Mouse (Mus musculus) regulatory T cell (primary cell): ENCODE results near the gene Adamts4.
"Not testable (repeated sequence)": the region's sequence is repeated elsewhere in the genome, so short reads cannot be mapped to it uniquely, and the experiment has no call there.

Experiments used
- in situ Hi-C: fragments of 300-600 bp; cut with MboI, MseI; formaldehyde crosslinking; loops from one replicate; pipeline ENCODE4 v1.15.1; 2025; ENCODE audit warnings: high pct_unique_total_duplicates

Gene Adamts4

DNA sequence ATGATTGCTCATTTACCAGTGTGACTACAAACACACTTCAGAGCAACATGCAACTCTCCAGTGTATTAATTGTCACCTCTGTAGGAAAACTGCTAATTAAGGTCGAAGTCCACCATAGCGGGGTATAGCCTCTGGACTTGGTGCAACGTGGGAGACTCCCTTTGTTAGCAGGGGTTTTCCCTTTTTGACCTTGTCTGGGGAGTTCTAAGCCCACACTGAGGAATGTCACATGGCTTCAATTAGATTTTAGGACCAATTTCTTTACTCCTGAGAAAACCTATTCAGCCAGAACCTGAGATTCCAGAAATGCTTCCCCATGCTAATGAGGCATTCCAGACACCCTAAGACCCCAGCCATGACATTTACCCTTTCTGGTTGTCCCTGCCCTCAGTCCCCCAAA, 20.0 kb upstream of the Adamts4 start:
- in situ Hi-C loops = no loop called here

DNA sequence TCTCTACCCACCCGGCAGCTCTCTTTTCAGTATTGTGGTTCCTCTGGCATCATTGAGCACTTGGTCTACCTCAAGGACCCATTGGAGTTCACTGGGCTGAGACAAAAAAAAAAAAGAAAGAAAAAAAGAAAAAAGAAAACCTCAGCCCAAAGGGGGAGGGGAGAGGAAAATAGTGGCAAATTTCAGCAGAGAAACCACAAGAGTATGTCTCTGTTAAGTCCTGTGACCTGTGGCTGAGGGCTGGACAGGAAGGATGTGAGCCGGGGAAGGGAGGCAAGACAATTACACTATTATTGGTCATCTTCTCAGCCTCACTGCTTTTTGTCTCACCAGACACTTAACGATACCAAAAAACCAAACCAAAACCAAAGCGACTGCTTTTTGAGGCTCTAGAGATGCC, 18.4 kb upstream of the Adamts4 start:
- in situ Hi-C loops = no loop called here

DNA sequence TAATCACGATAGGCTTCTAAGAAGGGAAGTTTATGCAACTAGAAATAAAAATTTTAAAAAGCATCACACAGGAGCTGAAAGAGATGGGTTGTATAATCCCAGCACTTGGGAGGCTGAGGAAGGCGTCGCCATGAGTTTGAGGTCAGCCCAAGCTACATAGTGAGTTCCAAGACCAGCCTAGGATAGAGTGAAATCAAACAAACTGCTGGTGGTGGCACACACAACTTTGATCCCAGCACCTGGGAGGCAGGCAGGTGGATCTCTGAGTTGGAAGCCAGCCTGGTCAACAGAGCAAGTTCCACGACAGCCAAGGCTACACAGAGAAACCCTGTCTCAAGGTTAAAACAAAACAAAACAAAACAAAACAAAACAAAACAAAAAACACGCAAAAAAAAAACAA, 17.9 kb upstream of the Adamts4 start:
- in situ Hi-C loops = no loop called here

DNA sequence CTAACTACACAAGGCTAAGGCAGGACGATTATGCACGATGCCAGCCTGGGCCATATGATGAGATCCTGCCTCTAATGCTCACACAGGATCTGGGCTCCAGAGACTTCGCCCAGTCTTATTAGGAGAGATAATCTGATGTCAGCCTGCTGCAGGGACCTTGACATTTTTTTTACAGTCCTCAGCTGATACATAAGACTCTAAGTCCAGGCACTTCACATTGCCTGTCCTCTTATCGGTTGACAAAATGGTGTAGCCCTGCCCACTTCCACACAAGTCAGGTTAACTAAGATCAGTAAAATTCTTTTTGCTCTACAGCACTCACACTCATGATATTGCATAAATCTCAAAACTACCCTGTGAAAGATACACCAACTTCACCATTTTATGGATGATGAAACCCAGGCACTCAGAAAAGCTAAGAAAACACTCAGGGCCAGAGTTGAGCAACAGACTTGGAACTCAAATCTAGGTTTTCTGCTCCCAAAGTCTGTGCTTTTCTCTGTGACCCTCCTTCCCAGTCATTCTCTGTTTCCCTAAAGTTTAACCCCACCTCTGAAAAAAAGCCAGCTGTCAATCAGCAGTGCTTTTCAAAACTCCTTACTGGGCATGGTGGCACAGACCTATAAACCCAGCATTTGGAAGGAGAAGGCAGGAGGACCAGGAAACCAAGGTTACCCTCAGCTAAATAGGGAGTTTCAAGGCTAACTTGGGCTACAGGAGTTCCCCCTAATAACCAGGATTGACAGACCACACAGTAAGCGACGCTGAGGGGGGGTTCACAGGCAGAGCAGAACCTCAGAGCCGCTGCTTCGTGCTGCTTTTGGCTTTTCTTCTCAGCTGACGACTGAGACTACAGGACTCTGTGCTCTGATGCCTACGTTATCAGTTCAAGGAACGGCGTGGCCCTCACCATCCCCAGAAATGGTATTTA, 17.2 kb upstream of the Adamts4 start:
- in situ Hi-C loops = no loop called here

DNA sequence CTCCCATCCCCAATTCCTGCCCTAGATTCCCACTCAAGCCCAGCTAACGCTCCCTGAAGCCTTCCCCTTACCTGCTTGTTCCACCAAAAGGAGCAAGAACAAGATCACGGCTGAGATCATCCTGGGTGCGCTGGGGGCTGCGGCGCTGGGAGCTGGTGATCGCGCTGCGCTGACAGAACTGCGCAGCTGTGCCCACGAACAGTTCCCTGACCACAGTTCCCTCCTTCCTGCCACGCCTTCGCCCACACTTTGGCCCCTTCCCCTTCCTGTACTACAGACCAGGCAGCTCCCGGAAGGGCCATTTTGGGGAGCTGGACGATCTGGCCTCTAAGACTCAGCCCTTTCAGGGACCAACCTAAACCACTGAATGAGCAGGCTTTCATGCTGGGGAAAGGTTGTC, 16.1 kb upstream of the Adamts4 start, which contains the start of gene Fcer1g:
TSS of gene Fcer1g (minus strand) at position 240 of the 400 bp plus-strand sequence.
- in situ Hi-C loops = no loop called here

GRCm38 (mm10) chr1:171234538-171234937, 15.7 kb upstream of the Adamts4 start:
- in situ Hi-C loops = no loop called here

DNA sequence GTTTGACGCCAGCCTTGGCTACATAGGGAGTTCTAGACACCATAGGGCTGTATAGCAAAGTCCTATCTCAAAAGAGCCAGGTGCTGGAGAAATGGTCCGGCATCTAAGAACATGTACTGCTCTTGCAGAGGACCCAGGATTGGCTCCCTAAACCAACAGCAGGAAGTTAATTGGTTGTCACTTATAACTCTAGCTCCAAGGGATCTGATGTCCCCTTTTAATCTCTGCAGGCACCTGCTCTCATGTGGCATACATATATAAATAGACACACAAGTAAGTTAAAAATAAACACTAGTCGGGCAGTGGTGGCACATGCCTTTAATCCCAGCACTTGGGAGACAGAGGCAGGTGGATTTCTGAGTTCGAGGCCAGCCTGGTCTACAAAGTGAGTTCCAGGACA, 14.4 kb upstream of the Adamts4 start:
- in situ Hi-C loops = no loop called here

GRCm38 (mm10) chr1:171237438-171237837, 12.8 kb upstream of the Adamts4 start:
- in situ Hi-C loops = no loop called here

- in situ Hi-C loops = no loop called here
Observed at GRCm38 (mm10) chr1:171238463-171238862, 11.8 kb upstream of the Adamts4 start.

DNA sequence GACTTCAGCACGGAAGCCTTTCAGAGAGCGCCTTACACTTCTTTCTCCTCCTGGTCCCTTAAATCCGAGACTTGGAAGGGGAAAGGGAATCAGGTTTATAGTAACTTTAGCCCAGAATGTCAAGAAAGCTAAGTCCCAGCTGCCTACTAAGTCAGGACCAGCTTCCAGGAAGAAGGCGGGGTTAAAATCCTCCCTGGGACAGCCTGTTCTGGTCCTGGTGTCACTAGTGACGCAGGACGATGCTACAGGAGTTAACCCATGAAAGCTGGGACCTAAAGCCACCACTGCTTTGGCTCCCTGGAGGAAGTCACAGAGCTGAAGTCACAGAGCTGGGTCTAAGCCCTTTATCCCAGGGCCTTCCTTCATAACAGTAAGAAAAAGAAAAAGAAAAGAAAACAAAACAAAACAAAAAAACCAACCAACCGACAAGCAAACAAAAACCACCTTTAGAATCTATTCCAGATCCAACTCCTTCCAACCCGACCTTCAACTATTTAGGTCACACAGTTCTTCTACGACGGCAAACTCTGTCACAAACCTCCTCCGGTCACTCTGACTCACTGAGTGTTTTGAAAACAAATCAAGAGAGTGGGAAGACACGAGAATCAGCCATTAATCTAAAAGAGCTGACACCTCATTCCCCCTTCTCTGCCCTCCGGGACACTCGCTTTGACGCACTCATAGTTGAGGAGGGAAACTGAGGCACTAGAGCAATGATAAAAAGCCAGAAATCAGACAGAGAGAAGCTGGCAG, 10.1 kb upstream of the Adamts4 start:
- in situ Hi-C loops = no loop called here

DNA sequence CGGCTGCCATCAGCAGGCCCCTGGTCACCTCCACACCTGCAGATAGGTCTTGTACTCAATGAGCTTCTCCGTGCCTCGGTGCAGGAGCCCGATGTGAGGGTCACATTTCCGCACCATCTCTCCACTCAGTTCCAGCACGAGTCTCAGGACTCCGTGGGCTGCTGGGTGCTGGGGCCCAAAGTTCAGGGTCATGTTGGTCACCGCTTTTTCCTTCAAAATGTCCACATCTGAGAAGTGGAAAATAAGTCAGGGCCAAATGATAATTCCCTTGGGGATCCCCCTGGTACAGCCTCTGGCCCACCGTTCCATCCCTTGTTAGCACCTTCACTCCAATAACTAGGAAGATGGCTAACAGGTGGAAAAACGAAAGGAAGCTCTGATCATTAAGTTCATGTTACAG, 9.3 kb upstream of the Adamts4 start:
- in situ Hi-C loops = no loop called here

DNA sequence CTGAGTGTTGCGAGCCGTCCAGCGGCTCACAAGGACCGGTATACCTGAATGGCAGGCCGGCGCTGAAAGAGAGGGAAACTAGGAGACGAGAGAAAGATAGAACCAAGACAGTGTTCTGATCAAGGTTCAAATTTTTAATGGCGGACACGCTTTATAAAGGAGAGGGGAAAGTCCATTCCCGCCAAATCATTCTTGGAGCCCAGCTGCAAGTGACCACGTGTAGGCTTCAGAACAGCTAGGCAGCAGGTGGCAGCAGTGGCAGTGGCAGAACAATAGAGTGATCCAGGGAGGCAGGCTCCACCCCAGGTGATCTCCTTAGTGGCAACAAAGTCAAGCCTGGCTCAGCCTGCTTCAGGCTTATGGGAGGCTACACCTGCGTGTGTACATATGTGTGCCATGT, 8.3 kb upstream of the Adamts4 start:
- in situ Hi-C loops = not testable (repeated sequence)

GRCm38 (mm10) chr1:171245353-171245752, 4.9 kb upstream of the Adamts4 start:
- in situ Hi-C loops = no loop called here

DNA sequence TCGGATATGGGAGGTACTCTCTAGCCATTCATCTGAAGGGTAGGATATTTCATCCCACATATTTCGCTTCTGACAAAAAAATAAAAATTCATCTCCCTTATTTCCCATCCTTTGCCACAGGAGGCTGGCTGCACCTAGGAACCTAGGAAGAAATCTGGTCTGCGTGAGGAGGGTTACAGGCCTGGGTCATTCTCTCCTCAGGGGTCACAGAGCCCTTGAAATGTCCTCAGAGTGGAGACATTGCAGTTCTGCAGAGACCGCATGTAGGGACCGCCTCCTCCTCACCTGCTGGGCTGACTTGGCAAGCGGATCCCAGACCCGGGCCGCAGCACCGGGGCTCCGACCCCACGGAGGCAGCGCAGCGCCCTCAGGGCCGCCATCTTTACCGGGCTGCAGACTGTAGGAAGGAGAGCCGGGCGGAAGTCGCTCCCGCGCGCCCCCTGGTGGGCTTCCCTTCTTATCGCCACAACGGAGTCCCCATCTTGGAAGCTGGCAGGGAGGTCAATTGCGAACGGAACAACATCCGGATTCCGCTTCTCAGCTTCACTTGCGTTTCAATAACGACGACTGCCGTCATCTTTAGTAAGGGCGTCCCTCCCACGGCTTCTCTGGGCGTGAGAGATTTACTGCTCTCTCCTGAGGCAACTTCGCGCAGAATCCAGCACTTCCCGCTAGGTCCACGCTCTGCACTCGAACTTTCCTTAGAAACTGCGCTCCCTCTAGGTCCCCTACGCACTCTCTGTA, 3.3 kb upstream of the Adamts4 start:
- in situ Hi-C loops = no loop called here

DNA sequence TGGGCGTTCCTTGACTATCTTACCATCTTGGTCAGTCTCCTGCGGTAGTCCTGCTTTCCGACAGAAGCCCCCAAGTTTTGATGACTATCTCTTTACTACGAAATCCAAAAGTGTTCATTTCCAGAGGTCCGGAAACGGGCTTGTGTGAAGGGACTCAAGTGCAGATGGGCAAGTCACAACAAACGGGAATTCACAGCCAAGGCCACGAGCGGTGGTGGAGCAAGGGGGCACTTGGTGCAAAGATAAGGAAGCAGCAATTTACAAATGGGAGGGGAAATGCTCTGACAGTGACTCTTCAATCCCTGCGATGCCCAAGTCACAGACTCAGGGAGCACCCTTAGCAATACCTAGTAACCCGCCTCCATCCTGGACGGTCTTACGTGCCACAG, 2.8 kb upstream of the Adamts4 start:
- in situ Hi-C loops = no loop called here

DNA sequence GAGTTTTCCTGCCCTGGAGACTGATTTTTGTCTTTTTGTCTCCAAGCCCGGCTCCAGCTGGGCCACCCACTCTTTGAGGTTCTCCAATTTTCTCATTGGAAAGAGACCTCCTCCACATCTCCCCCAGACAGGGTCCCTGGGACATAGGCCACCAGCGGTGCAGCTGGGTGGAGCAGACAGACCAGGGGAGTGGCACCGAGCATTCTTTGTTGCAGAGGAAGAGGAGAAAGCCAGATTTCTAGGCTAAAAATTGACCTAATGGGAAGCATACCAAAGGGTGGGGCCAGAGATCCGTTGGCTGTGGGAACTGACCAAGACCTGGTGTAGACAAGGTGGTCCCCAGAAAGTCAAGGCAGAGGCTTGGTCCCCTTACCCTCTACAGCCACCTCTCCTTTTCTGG, 2.3 kb upstream of the Adamts4 start:
- in situ Hi-C loops = no loop called here

DNA sequence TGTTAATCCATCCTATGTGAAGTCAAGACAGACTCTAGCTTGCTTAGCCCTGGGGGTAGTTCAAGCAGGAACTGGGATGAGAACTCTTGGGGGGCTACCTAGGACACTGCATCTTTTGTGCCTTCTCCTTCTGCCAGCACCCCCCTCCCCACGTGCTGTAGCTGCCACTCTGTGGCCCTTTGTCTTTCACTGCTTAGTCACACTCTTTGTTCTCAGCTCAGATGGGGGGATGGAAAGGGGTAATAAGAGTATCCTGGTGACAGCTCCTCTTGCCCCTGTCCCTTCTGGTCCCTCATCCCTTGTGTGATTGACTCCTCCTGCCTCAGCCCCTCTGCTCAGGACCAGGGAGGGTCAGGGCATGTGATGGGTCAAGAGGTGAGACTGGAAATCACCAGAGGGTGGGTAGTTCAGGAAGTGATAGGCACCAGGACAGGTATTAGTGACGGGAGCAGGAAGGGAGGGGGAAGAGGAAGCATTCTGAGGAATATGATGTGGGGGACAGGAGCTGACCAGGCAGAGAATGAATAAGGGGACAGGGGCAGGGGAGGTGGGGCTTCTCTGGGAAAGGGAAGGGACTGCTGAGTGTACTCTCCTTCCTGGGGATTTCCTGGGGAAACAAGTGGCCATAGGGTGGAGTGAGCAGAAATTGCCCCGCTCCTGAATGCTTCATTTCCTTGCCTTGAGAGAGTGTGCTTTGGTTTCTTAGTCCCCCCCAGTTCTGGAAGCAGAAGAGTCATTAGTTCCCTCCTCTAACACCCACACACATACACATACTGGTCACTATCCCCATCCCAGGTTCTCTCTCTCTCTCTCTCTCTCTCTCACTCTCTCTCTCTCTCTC, 1.6 kb upstream of the Adamts4 start:
- in situ Hi-C loops = no loop called here

DNA sequence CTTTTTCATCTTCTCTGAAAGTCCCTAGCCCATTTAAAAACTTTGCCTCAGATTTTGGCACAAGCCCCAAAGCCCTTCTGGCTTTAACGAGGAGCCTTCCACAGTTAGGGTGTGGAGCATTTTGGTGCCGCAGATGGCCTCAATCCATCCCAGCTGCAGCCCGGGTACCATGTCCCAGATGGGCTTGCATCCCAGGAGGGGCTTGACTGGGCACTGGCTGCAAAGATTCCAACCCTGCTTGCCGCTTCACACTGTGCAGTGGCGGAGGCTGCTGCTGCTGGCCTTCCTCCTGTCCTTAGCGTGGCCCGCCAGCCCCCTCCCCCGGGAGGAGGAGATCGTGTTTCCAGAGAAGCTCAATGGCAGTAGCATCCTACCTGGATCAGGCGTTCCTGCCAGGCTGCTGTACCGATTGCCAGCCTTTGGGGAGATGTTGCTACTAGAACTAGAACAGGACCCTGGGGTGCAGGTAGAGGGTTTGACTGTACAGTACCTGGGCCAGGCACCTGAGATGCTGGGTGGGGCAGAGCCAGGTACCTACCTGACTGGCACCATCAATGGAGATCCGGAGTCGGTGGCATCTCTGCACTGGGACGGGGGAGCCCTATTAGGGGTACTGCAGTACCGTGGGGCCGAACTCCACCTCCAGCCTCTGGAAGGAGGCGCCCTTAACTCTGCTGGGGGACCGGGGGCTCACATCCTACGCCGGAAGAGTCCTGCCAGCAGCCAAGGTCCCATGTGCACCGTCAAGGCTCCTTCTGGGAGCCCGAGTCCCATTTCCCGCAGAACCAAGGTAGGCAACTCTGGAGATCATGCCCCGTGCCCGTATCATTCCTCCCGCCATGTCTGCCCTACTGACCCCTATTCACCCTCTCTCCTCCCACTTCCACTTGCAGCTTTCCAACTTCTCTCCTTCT, 716 bp downstream of the Adamts4 start, which contains the start of gene Ndufs2:
TSS of gene Ndufs2 (minus strand) at position 709 of the 914 bp plus-strand sequence.
- in situ Hi-C loops = no loop called here

DNA sequence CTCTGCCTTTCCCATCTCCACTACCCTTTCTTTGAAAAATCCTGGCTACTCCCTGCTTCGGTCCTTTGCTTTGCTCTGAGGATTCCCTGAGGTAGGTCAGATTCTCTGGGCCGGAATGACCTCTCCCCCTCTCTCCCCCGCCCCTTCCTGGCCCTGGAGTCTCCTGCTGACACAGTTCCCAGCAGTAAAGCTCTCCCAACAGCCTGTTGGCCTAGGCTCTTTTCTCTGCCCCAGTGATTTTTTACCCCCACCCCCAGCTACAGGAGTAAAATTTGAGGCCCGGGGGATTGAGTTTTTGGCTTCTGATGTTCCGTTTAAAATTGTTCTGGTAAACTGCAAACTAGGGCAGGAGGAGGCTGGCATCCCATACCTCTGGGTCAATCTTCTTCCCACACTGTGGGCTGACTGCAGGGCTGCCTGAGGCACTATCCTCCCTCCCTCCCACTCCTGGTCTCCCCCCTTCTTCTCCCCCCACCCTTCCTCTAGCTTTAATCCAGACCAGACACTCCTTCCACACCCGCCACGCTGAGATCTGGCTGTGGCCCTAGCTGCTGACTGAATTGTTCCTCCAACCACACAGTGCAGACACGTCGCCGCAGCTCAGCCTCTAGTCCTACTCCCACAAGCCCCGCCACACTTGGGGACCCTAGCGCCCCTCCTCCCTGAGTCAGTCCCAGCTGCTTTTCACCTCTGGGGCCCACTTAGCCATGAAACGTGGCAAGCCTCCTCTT, 1.5 kb downstream of the Adamts4 start:
- in situ Hi-C loops = no loop called here
